ENCODE assay signal across 7 mouse cellular contexts in genomic region chrX:68678333-68678740, GRCm38 (mm10). TPM values are rescaled to one million over a fixed set of nuclear protein-coding genes. Genes with fewer than 3 reads are reported as not detected.
DNase-seq lines count a peak whose midpoint lies in the region; ATAC-seq lines count a peak whose summit lies in the region.

Fmr1 (plus strand) TSS chrX:68678541.

- H3K36me3 ChIP-seq in embryonic facial prominence, embryonic 11.5 days (replicated peaks; ENCODE audit: control insufficient read depth, insufficient read depth, low read depth, low read length): no peaks in the 10 kb centered on the region
- H3K36me3 ChIP-seq in limb, embryonic 10.5 days: no peaks in the 10 kb centered on the region
- H3K36me3 ChIP-seq in midbrain, embryonic 13.5 days: no peaks in the 10 kb centered on the region

- H3K27ac ChIP-seq in embryonic facial prominence, embryonic 11.5 days (replicated peaks; ENCODE audit: low read depth, low read length): peak within 1 kb of the TSS; percentile 85
- H3K27ac ChIP-seq in limb, embryonic 10.5 days: peak within 1 kb of the TSS; percentile 93
- peak within 1 kb of the TSS; percentile 92 for H3K27ac ChIP-seq in midbrain, embryonic 13.5 days

- peak; percentile 98 for ATAC-seq in embryonic facial prominence, embryonic 11.5 days (replicated peaks; ENCODE audit: insufficient number of reproducible peaks, low FRiP score, low TSS enrichment, low read depth)
- ATAC-seq in granulocyte monocyte progenitor cell, adult 5-6 weeks (replicated peaks; ENCODE audit: poor library complexity, severe bottlenecking): peak; percentile 92
- peak; percentile 99 for ATAC-seq in midbrain, embryonic 13.5 days

- H3K4me1 ChIP-seq in embryonic facial prominence, embryonic 11.5 days (ENCODE audit: control insufficient read depth, insufficient read depth, low read length): no peaks in the 10 kb centered on the region
- no peaks in the 10 kb centered on the region for H3K4me1 ChIP-seq in limb, embryonic 10.5 days
- H3K4me1 ChIP-seq in midbrain, embryonic 13.5 days (replicated peaks): no peaks in the 10 kb centered on the region; the same call in 1 of the 2 replicates

- peak within 1 kb of the TSS; percentile 64 for H3K4me3 ChIP-seq in embryonic facial prominence, embryonic 11.5 days (ENCODE audit: low read depth, low read length)
- peak within 1 kb of the TSS; percentile 71 for H3K4me3 ChIP-seq in limb, embryonic 10.5 days
- peak within 1 kb of the TSS; percentile 65 for H3K4me3 ChIP-seq in midbrain, embryonic 13.5 days (replicated peaks)

- H3K27me3 ChIP-seq in embryonic facial prominence, embryonic 11.5 days (ENCODE audit: control insufficient read depth, insufficient read depth, low read length): no peaks in the 10 kb centered on the region
- peaks cover 12% of the 10 kb centered on the region for H3K27me3 ChIP-seq in limb, embryonic 10.5 days (ENCODE audit: low read depth, poor library complexity, severe bottlenecking)
- no peaks in the 10 kb centered on the region for H3K27me3 ChIP-seq in midbrain, embryonic 13.5 days

- DNase-seq in adrenal gland, postnatal 14 days: peak; percentile 98
- peak; percentile 94 for DNase-seq in embryonic facial prominence, embryonic 11.5 days (ENCODE audit: low spot score)
- peak; percentile 97 for DNase-seq in kidney, adult 11 months
- peak; percentile 96 for DNase-seq in limb, embryonic 10.5 days (ENCODE audit: low spot score)
- DNase-seq in spleen, adult 12 weeks (ENCODE audit: low spot score): peak; percentile 94

- H3K9me3 ChIP-seq in embryonic facial prominence, embryonic 11.5 days (replicated peaks; ENCODE audit: control insufficient read depth, low read length): no peaks in the 10 kb centered on the region
- no peaks in the 10 kb centered on the region for H3K9me3 ChIP-seq in limb, embryonic 10.5 days (replicated peaks)
- H3K9me3 ChIP-seq in midbrain, embryonic 13.5 days: no peaks in the 10 kb centered on the region

- H3K4me2 ChIP-seq in embryonic facial prominence, embryonic 11.5 days (ENCODE audit: low read depth, low read length): peak within 1 kb of the TSS; percentile 37
- peak within 1 kb of the TSS; percentile 57 for H3K4me2 ChIP-seq in midbrain, embryonic 13.5 days (replicated peaks)

- peak within 1 kb of the TSS; percentile 81 for H3K9ac ChIP-seq in embryonic facial prominence, embryonic 11.5 days (replicated peaks; ENCODE audit: low read length)
- peak within 1 kb of the TSS; percentile 80 for H3K9ac ChIP-seq in midbrain, embryonic 13.5 days (replicated peaks)

- WGBS in embryonic facial prominence, embryonic 11.5 days: 8% methylated on average over 16 of the region's 49 CpGs
- WGBS in limb, embryonic 10.5 days: 7% methylated on average over 48 of the region's 49 CpGs
- 18% methylated on average over 35 of the region's 49 CpGs for WGBS in midbrain, embryonic 13.5 days

RNA-seq across cellular contexts. Expression of gene Fmr1, which starts in this region (rescaled TPM):
- total RNA-seq in adrenal gland, postnatal 14 days (2021): 49.3 and 49.4 TPM in 2 replicates
- polyA plus RNA-seq in embryonic facial prominence, embryonic 11.5 days (2014; fragmentation: Nextera tagmentation; extraction: Ambion mirVana): 65.5 and 69.2 TPM in 2 replicates
- 53.9 and 61.2 TPM in 2 replicates for total RNA-seq in granulocyte monocyte progenitor cell, adult 5-6 weeks (2014; fragmentation: Nextera tagmentation)
- total RNA-seq in granulocyte monocyte progenitor cell, adult 5-6 weeks (2017): 72.6 and 88.9 TPM in 2 replicates
- polyA plus RNA-seq in limb, embryonic 10.5 days (2016; fragmentation: Nextera tagmentation; extraction: Ambion mirVana): 54.3 and 62.3 TPM in 2 replicates
- 49.9 and 58.7 TPM in 2 replicates for polyA plus RNA-seq in midbrain, embryonic 13.5 days (2015; fragmentation: Nextera tagmentation; extraction: Ambion mirVana)

Comparison
In these comparisons a context has a peak if more than half of its experiments do, and no peak if none do; other contexts are left out.
1. Peak in every context shown above with its lines: DNase-seq, ATAC-seq, H3K4me3 ChIP-seq and H3K27ac ChIP-seq.